Mouse (Mus musculus) kidney, embryonic 16.5 days (tissue): ENCODE measurements around the gene Med26. TPM values are rescaled to one million over a fixed set of nuclear protein-coding genes. Genes with fewer than 3 reads are reported as not detected.

ENCODE experiments used
- ATAC-seq: fragments of 200-750 bp; cut with Nextera tagmentation; 2 replicates; pipeline ENCODE4 v1.8.0; 2017; ENCODE audit warnings: moderate TSS enrichment; ENCODE audit not compliant: low FRiP score, low TSS enrichment
- H3K27ac ChIP-seq: fragments of 300-500 bp; sonication (generic); 2 replicates; pipeline ENCODE4 v1.5.1; 2014; ENCODE audit warnings: low read length
- H3K27me3 ChIP-seq: fragments of 300-500 bp; sonication (generic); 2 replicates; pipeline ENCODE4 v1.6.1; 2014; ENCODE audit warnings: low read length, control low read depth, mixed read lengths; ENCODE audit not compliant: insufficient read depth
- H3K36me3 ChIP-seq: fragments of 300-500 bp; sonication (generic); 2 replicates; pipeline ENCODE4 v1.6.1; 2014; ENCODE audit warnings: low read length, control low read depth, mixed read lengths; ENCODE audit not compliant: insufficient read depth
- H3K4me1 ChIP-seq: fragments of 300-500 bp; sonication (generic); 2 replicates; pipeline ENCODE4 v1.6.1; 2014; ENCODE audit warnings: low read length, control low read depth, mixed read lengths; ENCODE audit not compliant: insufficient read depth
- H3K4me2 ChIP-seq: fragments of 300-500 bp; sonication (generic); replicated peaks from 2 replicates; pipeline ENCODE4 v1.6.1; 2014; ENCODE audit warnings: low read depth, low read length
- H3K4me3 ChIP-seq: fragments of 300-500 bp; sonication (generic); 2 replicates; pipeline ENCODE4 v1.5.1; 2014; ENCODE audit warnings: mild to moderate bottlenecking, low read length
- H3K9ac ChIP-seq: fragments of 300-500 bp; sonication (generic); replicated peaks from 2 replicates; pipeline ENCODE4 v1.6.1; 2014; ENCODE audit warnings: low read length
- H3K9me3 ChIP-seq: fragments of 300-500 bp; sonication (generic); 2 replicates; pipeline ENCODE4 v1.6.1; 2016; ENCODE audit warnings: low read length, control low read depth
- WGBS: fragments of 180-500 bp; shearing (Covaris S2); extraction: QIAGEN DNeasy Blood & Tissue Kit; methylation state at CpG from one replicate; pipeline ENCODE4 v1.1.7; 2014; 5-methylcytosine and 5-hydroxymethylcytosine counted together
- polyA plus RNA-seq: library from polyadenylated mRNA; unstranded; fragments of >200 nt; fragmentation: Nextera tagmentation; extraction: Ambion mirVana; gene quantifications from 2 replicates; pipeline ENCODE4 v1.2.1, GENCODE M21; 2015

Med26 gene
- 18.7 and 18.9 TPM in 2 replicates for polyA plus RNA-seq

GRCm38 (mm10) chr8:72547802-72548643, at the start of gene Med26:
Gene Med26, minus strand, starts transcription at chr8:72548270.
- peak within 1 kb of the TSS; percentile 92 for H3K4me2 ChIP-seq
- H3K4me1 ChIP-seq: peaks cover 26% of the 10 kb centered on the region
- ATAC-seq: peak; percentile 97
- H3K27ac ChIP-seq: peak within 1 kb of the TSS; percentile 97
- H3K27me3 ChIP-seq: no peaks in the 10 kb centered on the region
- H3K9ac ChIP-seq: peak within 1 kb of the TSS; percentile 87
- peak within 1 kb of the TSS; percentile 98 for H3K4me3 ChIP-seq
- H3K36me3 ChIP-seq: peaks cover 10% of the 10 kb centered on the region; the same call in 1 of the 2 replicates
- under 1% methylated on average over 91 of the region's 92 CpGs for WGBS
- no peaks in the 10 kb centered on the region for H3K9me3 ChIP-seq

GRCm38 (mm10) chr8:72590198-72590597, 42.1 kb upstream of the Med26 start:
- Histone ChIP-seq H3K4me1 (no peaks in the 10 kb centered on the region), H3K9me3 (no peaks in the 10 kb centered on the region), H3K27ac (no peak overlapping the region), H3K4me3 (no peak overlapping the region), H3K4me2 (no peak overlapping the region), H3K27me3 (no peaks in the 10 kb centered on the region), H3K9ac (no peak overlapping the region), H3K36me3 (no peaks in the 10 kb centered on the region)
- 56% methylated on average over 2 of the region's 2 CpGs for whole genome bisulfite sequencing
- ATAC-seq: no peak

- ATAC-seq: no peak
- H3K27me3 ChIP-seq: no peaks in the 10 kb centered on the region
- 58% methylated on average over 7 of the region's 7 CpGs for WGBS
These were observed 41.2 kb upstream of the Med26 start for GRCm38 (mm10) chr8:72589286-72589685.

GRCm38 (mm10) chr8:72588865-72589264, 40.8 kb upstream of the Med26 start:
- Histone ChIP-seq H3K36me3 (no peaks in the 10 kb centered on the region), H3K4me1 (no peaks in the 10 kb centered on the region), H3K9me3 (no peaks in the 10 kb centered on the region), H3K27ac (no peak overlapping the region), H3K4me3 (no peak overlapping the region), H3K4me2 (no peak overlapping the region), H3K27me3 (no peaks in the 10 kb centered on the region), H3K9ac (no peak overlapping the region)
- no peak for ATAC-seq
- WGBS: 88% methylated on average over 10 of the region's 10 CpGs

More at GRCm38 (mm10) chr8:72589286-72589685, 41.2 kb upstream of the Med26 start:
- Histone ChIP-seq H3K9ac (no peak overlapping the region), H3K4me2 (no peak overlapping the region), H3K9me3 (no peaks in the 10 kb centered on the region), H3K36me3 (no peaks in the 10 kb centered on the region), H3K4me1 (no peaks in the 10 kb centered on the region), H3K4me3 (no peak overlapping the region), H3K27ac (no peak overlapping the region)

GRCm38 (mm10) chr8:72587806-72588205, 39.7 kb upstream of the Med26 start:
- H3K27me3 ChIP-seq: no peaks in the 10 kb centered on the region
- 72% methylated on average over 6 of the region's 6 CpGs for WGBS
- no peak overlapping the region for H3K4me2 ChIP-seq
- H3K4me1 ChIP-seq: no peaks in the 10 kb centered on the region
- H3K9ac ChIP-seq: no peak overlapping the region
- no peak for ATAC-seq
- H3K27ac ChIP-seq: no peak overlapping the region
- no peak overlapping the region for H3K4me3 ChIP-seq
- H3K9me3 ChIP-seq: no peaks in the 10 kb centered on the region
- H3K36me3 ChIP-seq: no peaks in the 10 kb centered on the region

GRCm38 (mm10) chr8:72584390-72584789, 36.3 kb upstream of the Med26 start:
- Histone ChIP-seq H3K4me1 (no peaks in the 10 kb centered on the region), H3K9ac (no peak overlapping the region), H3K27me3 (no peaks in the 10 kb centered on the region), H3K27ac (no peak overlapping the region), H3K9me3 (no peaks in the 10 kb centered on the region), H3K36me3 (no peaks in the 10 kb centered on the region), H3K4me2 (no peak overlapping the region), H3K4me3 (no peak overlapping the region)
- WGBS: 67% methylated on average over 6 of the region's 6 CpGs
- ATAC-seq: no peak

GRCm38 (mm10) chr8:72583056-72583771, 35.1 kb upstream of the Med26 start:
- 78% methylated on average over 7 of the region's 7 CpGs for WGBS

GRCm38 (mm10) chr8:72579374-72579773, 31.3 kb upstream of the Med26 start:
- Histone ChIP-seq H3K4me2 (no peak overlapping the region), H3K27ac (no peak overlapping the region), H3K27me3 (no peaks in the 10 kb centered on the region), H3K36me3 (no peaks in the 10 kb centered on the region), H3K9ac (no peak overlapping the region), H3K4me3 (no peak overlapping the region), H3K9me3 (no peaks in the 10 kb centered on the region), H3K4me1 (no peaks in the 10 kb centered on the region)
- no peak for ATAC-seq
- WGBS: 67% methylated on average over 9 of the region's 9 CpGs

More at GRCm38 (mm10) chr8:72583056-72583771, 35.1 kb upstream of the Med26 start:
- H3K4me3 ChIP-seq: no peak overlapping the region
- no peak overlapping the region for H3K27ac ChIP-seq
- no peak overlapping the region for H3K9ac ChIP-seq
- H3K9me3 ChIP-seq: no peaks in the 10 kb centered on the region
- no peaks in the 10 kb centered on the region for H3K36me3 ChIP-seq
- no peak for ATAC-seq
- H3K4me2 ChIP-seq: no peak overlapping the region
- H3K4me1 ChIP-seq: no peaks in the 10 kb centered on the region
- no peaks in the 10 kb centered on the region for H3K27me3 ChIP-seq

GRCm38 (mm10) chr8:72577941-72578340, 29.9 kb upstream of the Med26 start:
- H3K4me2 ChIP-seq: no peak overlapping the region
- H3K27ac ChIP-seq: no peak overlapping the region
- no peak overlapping the region for H3K4me3 ChIP-seq
- H3K4me1 ChIP-seq: peaks cover 8% of the 10 kb centered on the region
- 91% methylated on average over 1 of the region's 1 CpGs for WGBS
- ATAC-seq: no peak
- no peaks in the 10 kb centered on the region for H3K9me3 ChIP-seq
- no peaks in the 10 kb centered on the region for H3K27me3 ChIP-seq
- H3K9ac ChIP-seq: no peak overlapping the region
- no peaks in the 10 kb centered on the region for H3K36me3 ChIP-seq

- 89% methylated on average over 3 of the region's 3 CpGs for WGBS
- H3K9me3 ChIP-seq: no peaks in the 10 kb centered on the region
- no peak overlapping the region for H3K4me2 ChIP-seq
- no peaks in the 10 kb centered on the region for H3K27me3 ChIP-seq
- H3K4me3 ChIP-seq: no peak overlapping the region
- H3K36me3 ChIP-seq: no peaks in the 10 kb centered on the region
- no peak overlapping the region for H3K9ac ChIP-seq
- ATAC-seq: no peak
- no peak overlapping the region for H3K27ac ChIP-seq
- peaks cover 15% of the 10 kb centered on the region for H3K4me1 ChIP-seq
These were observed 29.2 kb upstream of the Med26 start for GRCm38 (mm10) chr8:72577266-72577665.
